Mouse (Mus musculus) liver, adult (tissue): ENCODE results near the gene Cacna1b.

Source experiments
- GATA4 ChIP-seq: IDR thresholded peaks from 2 replicates; pipeline ENCODE4 v1.6.1; 2014; ENCODE audit warnings: mild to moderate bottlenecking, low read length; ENCODE audit not compliant: insufficient replicate concordance

The Cacna1b gene

GRCm38 (mm10) chr2:24608765-24609138 is 154.2 kb downstream of the Cacna1b start:
- no peak for TF ChIP-seq GATA4

- TF ChIP-seq GATA4, result no peak
Measured at GRCm38 (mm10) chr2:24607905-24608764, 154.8 kb downstream of the Cacna1b start.

GRCm38 (mm10) chr2:24606531-24606930 is 156.4 kb downstream of the Cacna1b start:
- TF ChIP-seq GATA4, result no peak

- TF ChIP-seq GATA4, result no peak
Measured at GRCm38 (mm10) chr2:24605096-24605495, 157.9 kb downstream of the Cacna1b start.

- no peak for TF ChIP-seq GATA4
Measured at GRCm38 (mm10) chr2:24589426-24589825, 173.5 kb downstream of the Cacna1b start.

- TF ChIP-seq GATA4, result no peak
Measured at GRCm38 (mm10) chr2:24587999-24588398, 175.0 kb downstream of the Cacna1b start.

GRCm38 (mm10) chr2:24574616-24575015 is 188.3 kb downstream of the Cacna1b start:
- TF ChIP-seq GATA4, result no peak

GRCm38 (mm10) chr2:24570917-24571316 is 192.0 kb downstream of the Cacna1b start:
- TF ChIP-seq GATA4, result no peak

GRCm38 (mm10) chr2:24568555-24568954 is 194.4 kb downstream of the Cacna1b start:
- TF ChIP-seq GATA4, result no peak

GRCm38 (mm10) chr2:24562547-24563290 is 200.2 kb downstream of the Cacna1b start:
- no peak for TF ChIP-seq GATA4

- no peak for TF ChIP-seq GATA4
Measured at GRCm38 (mm10) chr2:24561946-24562345, 201.0 kb downstream of the Cacna1b start.

- no peak for TF ChIP-seq GATA4
Measured at GRCm38 (mm10) chr2:24560201-24560600, 202.8 kb downstream of the Cacna1b start.

- TF ChIP-seq GATA4, result no peak
Measured at GRCm38 (mm10) chr2:24556347-24556746, 206.6 kb downstream of the Cacna1b start.

- TF ChIP-seq GATA4, result no peak
Measured at GRCm38 (mm10) chr2:24553962-24554361, 209.0 kb downstream of the Cacna1b start.
